Mouse (Mus musculus) cerebellum, adult 11 months (tissue): ENCODE measurements around the gene 2700097O09Rik.
"Not testable (repeated sequence)": the region's sequence is repeated elsewhere in the genome, so short reads cannot be mapped to it uniquely, and the experiment has no call there.

ENCODE experiments used
- DNase-seq: peaks from one replicate; pipeline ENCODE4 v3.0.0; 2022

2700097O09Rik gene

DNA sequence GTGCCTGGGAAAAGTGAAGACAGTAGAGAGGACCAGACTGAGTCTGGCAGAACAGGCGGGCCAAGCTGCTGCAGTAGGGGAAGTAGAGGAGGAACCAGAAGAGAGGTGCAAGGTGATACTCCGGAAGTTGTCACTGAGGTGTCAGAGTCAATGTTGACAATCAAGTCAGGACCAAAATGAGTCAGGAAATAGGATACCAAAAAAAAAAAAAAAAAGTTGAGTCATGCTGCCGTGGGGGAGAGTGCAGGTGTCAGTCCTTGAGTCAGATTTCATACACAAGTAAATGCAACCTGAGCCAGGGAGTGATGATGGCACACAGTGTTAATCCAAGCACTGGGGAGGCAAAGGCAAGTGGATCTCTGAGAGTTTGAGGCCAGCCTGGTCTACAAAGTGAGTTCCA is 52.8 kb downstream of the 2700097O09Rik start:
- no peak for DNase-seq

DNA sequence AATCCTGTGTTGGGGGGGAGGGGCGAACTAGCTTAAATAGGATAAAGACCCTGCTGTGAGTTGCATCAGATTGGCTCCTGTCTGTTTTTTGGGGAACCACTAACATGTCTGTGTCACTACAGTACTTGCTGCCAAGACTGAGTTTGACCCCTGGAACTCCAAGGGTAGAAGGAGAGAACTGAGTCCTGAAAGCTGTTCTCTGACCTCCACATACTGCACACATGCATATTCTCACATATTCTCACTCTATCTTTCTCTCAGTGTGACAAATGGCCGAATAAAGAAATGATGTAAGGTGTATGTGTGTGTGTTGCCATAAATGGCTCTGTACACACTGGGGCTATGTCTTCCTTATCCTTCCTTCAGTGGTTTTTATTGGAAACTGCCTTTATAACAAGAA is 56.6 kb downstream of the 2700097O09Rik start:
- no peak for DNase-seq

DNA sequence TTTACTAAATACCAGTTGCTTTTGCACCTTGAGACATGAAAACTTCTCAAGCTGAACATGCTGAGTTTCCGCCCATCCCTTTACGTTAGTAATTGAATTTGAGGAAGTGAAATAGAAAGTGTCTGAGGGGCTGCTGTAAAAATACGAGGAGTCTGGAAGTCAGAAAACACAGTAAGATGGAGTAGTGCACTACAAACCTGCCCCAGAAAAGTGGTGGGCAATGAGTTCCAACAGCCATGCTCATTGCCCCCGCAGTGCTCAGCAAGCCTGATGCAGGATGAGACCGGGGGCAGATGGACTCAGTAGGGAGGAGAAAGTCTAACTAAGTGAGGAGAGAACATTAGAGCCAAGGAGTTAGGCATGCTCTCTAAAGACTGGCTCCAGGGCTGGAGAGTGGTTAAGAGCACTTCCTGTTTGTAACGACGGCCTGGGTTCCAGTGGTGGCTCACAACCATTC is 60.5 kb downstream of the 2700097O09Rik start:
- no peak for DNase-seq

DNA sequence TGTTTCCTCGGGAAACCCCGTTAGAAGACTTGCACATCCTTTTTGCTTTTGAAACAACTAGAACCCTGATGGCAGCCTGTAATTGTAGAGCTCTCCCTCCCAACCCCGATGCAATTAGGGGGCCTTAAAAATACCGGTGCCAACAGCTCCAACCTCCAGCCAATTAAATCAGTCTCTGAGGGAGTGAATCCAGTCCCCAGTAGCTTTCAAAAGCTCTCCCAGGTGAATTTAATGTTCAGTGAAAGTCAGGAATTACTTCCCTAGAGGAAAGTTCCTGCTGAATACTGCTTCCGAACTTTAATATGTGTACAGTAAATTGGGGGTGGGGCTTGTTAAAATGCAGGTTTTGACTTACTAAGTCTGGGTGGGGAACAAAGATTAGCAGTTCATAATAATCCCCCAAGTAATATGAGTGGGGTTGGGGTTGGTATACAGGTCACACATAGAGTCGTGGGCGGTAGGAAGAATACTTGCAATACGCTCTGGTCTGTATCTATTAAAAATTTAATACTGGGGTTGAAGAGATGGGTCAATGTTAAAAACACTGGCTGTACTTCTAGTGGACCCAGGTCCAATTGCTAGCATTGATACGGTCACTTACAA is 62.7 kb downstream of the 2700097O09Rik start:
- no peak for DNase-seq

DNA sequence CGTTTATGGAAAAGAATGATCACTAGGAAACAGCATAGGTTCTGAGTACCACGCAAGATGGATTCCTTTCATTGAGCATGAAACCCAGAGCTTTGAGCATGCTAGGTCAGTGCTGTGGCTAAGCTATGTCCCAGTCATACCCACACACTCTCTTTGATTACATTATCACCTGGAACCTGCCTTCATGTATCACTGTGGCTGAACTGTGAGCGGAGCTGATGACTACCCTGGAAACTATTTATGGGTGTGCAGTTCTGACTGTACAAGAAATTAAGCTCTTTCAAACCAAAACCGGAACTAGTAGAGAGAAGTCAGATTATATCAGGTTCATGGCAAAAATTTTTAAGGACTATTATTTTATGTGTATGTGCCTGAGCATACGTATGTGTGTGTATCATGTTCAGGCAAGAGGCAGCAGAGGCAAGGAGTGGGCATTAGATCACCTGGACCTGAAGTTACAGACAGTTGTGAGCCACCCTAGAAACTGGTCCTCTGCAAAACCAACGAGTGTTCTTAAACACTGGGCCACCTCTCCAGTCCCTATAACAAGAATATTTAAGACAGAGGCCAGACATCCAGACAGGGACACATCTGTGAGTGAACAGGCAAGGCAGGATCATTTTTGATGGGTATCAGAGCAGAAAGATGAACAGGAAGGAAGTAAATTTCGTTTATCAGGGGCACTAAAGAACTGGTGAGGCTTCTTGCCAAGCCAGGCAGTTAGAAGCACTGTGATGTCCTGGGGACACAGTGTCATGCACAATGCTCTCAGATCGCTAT is 63.4 kb downstream of the 2700097O09Rik start:
- DNase-seq = no peak

DNA sequence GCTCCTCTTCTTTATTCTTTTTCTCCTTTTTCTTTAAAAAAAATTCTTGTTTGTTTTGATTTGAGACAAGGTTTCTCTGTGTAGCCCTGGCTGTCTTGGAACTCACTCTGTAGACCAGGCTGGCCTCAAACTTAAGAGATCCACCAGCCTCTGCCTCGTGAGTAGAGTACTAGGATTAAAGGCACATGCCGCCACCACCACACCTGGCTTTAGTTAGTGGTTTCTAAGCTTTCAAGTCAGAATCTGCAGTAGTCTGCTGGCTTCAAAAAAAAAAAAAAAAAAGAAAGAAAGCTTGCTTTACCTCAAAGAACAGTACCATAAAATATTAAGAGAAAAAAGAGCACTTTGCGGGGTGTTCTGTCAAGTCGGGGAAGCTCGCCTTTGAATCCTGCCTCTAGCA is 64.5 kb downstream of the 2700097O09Rik start:
- no peak for DNase-seq

DNA sequence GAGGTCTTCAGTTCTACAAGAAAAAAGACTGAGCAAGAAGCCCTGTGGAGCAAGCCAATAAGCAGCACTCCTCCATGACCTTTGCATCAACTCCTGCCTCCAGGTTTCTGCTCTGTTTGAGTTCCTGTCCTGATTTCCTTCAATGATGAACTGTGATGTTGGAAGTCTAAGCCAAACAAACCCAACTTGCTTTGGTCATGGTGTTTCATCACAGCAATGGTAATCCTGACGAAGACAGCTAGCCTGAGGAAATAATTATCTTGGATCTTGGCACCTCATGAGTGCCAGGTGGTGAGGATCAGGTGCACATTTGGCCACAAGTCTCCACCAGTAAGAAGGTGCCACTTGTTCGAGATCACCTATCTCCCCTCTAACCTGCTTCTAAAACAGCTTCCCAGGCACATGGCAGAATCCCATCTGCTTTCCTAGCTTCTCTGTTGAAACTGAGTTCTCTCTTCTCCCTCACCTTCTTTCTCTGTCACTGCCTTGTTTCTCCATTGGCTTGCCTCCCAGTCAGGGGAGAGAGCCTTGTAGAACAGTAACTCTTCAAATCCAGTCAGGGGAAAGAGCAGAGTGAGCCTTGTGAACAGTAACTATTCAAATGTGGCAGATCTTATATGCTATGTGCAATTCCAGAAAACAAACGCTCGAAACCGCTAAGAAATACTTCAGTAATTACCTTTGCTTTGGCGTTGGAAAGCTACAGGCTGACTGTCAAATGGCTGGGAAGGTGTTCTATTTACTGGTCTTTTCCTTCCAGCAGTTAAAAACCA is 66.1 kb downstream of the 2700097O09Rik start, which contains the start of gene Baz1a:
Gene Baz1a (minus strand): TSS at position 723 of the 773 bp plus-strand sequence.
- no peak for DNase-seq

DNA sequence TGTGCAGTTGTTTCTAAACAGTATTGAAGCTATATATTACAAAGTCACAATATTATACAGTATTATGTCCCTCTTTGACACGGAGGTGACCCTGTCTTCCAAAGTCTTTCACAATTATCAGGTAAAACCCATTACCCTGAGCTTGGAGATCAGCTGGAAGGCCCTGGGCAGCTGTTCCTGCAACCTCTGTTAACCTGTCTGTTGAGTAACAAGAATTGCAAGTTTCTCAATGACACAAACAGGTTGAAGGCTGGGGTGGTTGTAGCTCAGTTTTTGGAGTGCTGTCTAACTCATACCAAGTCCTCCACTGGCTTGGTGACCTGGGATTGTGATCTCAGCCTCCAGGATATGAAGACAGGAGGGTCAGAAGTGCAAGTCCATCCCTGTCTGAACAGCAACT is 66.9 kb downstream of the 2700097O09Rik start:
- DNase-seq = no peak

DNA sequence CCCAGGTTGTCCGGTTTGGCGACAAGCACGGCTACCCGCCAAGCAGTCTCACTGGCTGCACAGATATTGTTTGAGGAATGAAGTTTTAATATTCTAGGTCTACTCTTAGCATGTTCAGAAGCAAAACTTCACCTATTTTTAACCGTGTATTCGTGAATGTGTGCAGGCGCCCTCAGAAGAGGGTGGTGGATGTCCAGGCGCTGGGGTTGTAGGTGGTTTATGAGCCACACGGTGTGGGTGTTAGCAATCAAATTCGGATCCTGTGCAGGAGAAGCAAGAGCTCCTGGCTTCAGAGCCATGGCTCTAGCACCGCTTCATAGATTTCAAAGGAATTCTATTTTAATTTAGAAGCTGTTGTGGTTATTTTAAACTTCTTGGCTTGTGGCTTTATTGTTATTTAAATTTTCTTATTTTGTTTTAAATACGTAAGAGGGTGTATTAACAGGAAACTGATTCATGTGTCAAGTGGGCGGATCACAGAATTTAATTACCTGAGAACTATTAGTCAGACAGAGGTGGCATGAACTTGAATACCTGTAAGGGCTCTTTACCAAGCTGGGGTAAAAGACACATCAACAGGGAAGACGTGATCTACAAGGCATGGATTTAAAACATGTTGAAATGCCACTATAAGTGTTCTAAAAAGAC is 72.4 kb downstream of the 2700097O09Rik start:
- no peak for DNase-seq

DNA sequence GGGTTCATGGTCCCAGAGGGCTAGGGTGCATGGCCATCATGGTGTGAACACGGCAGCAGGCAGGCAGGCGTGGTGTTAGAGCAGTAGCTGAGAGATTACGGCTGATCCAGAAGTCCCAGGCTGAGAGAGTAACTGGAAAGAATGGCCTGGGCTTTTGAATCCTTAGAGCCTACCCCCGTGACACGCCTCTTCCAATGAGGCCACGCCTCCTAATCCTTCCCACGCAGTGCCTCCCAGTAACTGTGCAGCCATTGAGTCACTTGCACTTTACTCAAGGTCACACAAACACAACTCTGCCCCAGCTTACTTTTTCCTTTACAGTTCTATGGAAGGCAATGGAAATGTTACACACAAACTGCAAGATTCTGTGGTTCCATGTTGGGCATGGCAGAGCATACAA is 73.8 kb downstream of the 2700097O09Rik start:
- DNase-seq = no peak

DNA sequence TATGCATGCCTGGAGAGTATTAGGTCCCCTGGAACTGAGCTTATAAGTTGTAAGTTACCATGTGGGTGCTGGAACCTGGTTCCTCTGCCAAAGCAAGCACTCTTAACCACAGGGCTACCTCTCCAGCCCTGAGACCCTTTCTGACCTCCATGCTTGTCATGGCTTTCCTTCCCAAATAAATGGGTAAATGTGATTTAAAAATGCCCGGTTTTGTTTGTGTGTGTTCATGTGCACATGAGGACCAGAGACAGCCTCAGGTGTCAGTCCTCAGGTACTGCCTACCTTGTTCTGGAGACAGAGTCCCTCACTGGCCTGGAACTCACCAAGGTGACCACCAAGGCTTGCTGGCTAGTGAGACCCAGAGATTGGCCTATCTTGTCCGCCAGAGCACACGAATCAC is 75.5 kb downstream of the 2700097O09Rik start:
- DNase-seq = no peak

DNA sequence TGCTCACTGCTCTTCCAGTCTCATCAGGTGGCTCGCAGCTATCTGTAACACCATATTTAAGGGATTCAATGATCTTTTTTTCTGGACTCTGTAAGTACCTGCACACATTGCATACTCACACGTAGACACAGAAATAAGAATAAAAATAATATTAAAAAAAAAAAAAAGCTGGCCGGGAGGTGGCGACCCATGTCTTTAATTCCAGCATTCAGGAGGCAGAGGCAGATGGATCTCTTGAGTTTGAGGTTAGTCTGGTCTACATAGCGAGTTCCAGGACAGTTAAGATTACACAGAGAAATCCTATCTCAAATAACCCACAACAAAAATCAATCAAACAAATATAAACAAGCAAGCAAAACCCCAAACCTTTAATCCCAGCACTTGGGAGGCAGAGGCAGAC is 76.1 kb downstream of the 2700097O09Rik start:
- no peak for DNase-seq

DNA sequence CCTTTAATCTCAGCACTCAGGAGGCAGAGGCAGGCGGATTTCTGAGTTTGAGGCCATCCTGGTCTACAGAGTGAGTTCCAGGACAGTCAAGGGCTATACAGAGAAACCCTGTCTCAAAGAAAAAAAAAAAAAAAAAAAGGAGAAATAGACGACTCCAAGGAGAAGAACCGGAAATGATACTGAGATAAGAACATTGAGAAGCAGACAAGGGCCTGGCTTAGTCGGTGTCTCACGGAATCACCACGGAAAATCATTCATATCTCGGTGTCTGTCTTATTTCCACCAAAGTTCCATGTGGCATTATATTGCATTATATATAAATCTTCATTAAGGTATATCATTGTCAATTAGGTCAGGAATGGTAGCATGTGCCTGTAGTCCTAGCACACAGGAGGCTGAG is 77.4 kb downstream of the 2700097O09Rik start:
- DNase-seq = not testable (repeated sequence)

DNA sequence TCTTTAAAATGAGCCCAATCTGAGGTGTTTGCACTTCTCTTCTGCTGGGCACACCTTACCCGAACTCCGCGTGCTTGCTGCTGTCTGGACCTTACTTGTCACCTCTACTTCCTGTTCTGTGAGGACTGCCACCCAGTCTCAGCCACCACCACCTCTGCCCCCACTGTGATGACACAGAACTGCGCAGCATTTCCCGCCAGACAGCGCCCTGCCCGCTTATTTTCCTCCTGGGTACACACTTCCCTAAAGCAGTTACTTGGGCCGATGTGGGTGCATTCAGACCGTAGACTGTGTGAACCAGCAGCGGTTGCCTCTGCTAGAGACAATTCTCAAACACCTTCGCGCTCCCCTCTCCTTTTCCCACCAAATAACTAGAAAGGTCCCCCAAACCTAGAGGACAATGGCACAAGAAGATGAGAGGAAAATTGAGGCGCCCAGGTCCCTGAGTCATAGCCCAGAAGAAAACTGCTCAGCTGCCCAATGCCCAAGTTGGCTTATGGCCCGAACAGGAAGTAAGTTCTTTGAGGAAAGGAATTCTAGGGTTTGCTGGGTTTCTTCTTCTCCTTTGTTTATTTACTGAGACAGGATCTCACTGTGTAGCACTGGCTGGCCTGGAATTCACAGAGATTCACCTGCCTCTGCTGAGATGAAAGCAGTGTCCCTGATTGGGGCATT is 80.8 kb downstream of the 2700097O09Rik start:
- DNase-seq = no peak

DNA sequence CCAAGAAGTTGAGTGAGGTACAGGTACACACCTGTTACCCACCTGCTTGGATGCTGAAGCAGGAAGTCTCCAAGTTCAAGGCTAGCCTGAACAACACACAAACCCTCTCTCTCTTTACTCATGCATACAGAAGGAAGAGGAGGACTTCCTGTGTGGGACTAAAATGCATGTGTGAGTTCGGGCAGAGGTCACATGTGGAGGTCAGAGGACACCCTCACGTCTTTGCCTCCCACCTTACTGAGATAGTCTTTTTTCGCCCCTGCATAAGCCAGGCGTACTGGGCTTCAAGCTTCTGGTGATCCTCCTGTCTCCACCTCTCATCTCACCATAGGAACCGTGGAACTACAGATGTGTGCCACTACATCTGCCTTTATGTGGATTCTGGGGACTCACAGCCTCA is 81.5 kb downstream of the 2700097O09Rik start:
- DNase-seq = no peak

DNA sequence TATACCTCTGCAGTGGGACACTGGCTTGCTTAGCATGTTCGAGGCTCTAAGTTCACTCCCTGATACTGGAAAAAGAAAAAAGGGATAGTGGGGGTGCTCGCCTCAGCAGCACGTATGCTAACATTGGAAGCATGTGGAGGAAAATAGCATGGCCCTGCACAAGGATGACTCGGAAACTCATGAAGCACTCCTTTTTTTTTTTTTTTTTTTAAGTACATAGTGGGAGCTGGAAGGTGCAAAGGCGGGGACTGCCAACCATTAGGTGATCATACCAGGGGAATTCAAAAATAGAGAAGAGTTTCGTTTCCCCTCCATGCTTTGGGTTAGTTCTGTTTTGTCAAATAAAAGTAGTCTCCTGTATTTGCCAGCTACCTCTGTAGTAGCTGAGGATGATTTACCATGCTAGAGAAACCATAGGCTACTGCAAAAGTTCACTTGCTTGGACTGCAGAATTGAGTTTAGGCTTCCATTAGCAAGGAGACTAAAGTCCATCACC is 82.9 kb downstream of the 2700097O09Rik start:
- DNase-seq = no peak

DNA sequence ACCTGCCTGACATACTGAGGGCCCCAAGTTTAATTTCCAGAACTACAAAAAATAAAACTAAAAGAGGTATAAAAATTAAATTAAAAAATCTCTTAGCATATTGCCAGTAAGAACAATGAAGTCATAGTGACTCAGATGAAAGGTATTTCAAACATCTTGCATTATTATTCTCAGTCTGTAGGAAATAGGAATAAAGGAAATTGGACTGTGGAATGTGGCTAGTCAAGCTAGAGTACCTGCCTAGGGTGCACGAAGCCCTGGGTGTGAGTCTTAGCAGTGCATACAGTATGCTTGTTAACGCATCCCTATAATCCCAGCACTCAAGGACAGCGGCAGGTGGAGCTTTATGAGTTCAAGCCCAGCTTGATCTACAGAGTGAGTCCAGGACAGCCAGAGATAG is 83.9 kb downstream of the 2700097O09Rik start:
- DNase-seq = no peak
